Mouse (Mus musculus): ENCODE measurements at regions not wholly inside any gene's neighbourhood (a gene's known extent, or its start where the extent isn't known, plus 50 kb on each side); places are given as distances from the start of the nearest gene placed in this dataset.
A peak's percentile ranks its signal among the peaks of the same experiment; 100 is the strongest.

DNA sequence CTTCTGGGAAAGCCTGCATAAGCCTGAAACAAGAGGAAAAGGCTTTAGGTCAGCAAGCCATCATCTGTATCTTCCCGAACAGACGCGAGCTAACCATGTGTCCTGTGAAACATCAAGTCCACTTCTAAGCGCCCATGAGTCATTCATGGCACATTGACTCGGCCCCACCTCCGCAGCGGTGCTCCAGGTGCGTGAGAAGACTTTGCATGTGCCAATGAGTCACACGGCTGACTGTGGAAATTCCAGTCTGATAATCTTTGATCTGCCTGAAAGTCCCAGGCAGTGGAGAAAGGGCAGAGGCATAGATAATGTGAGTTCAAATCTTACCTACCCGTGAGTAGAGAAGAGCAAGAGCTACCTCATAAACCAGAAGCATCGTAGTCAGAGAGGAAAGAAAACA, 137.8 kb downstream of the Pfkfb3 start:
- DNase-seq (ENCODE audit: low read depth), result no peak

DNA sequence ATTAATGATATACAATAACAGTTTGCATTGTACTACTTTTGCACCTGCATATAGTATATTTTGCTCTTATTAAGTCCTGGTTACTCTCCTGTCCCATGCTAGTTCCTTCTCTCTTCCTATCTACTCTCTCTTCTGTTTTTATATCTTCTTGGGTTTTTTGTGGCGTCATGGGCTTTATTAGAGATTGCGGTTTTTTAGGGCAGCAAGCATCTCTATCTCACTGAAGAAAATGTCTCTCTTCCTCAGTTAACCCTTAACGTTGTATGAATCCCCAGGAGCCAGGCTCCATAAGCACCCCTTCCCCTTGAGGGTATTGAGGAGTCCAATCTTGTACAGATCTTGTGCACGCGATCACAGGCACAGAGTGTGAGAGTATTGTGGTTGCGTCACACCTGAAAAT, 141.4 kb downstream of the Pfkfb3 start:
- TF ChIP-seq POLR2A (IDR thresholded peaks at IDR 0.05; ENCODE audit: borderline replicate concordance, extremely low read depth, insufficient read depth, insufficient read length, poor library complexity, severe bottlenecking), result no peak
- TF ChIP-seq CTCF (IDR thresholded peaks at IDR 0.05; ENCODE audit: borderline replicate concordance, extremely low read depth, insufficient read depth, insufficient read length), result no peak

More for the DNA sequence above, 137.8 kb downstream of the Pfkfb3 start:
- TF ChIP-seq CTCF (IDR thresholded peaks at IDR 0.05; ENCODE audit: borderline replicate concordance, extremely low read depth, insufficient read depth, insufficient read length) (no peak), POLR2A (IDR thresholded peaks at IDR 0.05; ENCODE audit: borderline replicate concordance, extremely low read depth, insufficient read depth, insufficient read length, poor library complexity, severe bottlenecking) (no peak)

DNA sequence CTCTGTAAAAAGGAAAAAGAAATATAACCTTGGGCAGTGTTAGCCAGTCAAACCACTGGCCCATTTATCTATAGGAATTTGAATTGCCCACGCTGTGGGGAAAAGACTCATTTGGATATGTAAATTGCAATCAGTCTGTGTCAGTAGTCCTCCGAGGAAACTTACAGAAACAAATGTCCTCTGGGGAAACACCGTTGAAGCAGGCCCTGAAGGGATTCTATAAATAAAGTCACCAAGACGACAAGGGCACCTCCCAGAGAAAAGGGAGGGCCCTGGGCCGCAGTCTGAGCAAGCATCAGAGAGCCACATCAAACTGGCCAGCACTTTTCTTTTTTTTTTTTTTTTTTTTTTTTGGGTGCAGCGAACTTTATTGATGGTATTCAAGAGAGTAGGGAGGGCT, 145.4 kb downstream of the Pfkfb3 start:
- no peak for TF ChIP-seq POLR2A (IDR thresholded peaks at IDR 0.05; ENCODE audit: borderline replicate concordance, extremely low read depth, insufficient read depth, insufficient read length, poor library complexity, severe bottlenecking)
- TF ChIP-seq CTCF (IDR thresholded peaks at IDR 0.05; ENCODE audit: borderline replicate concordance, extremely low read depth, insufficient read depth, insufficient read length), result no peak
- DNase-seq (ENCODE audit: low read depth), result no peak

More for the DNA sequence above, 141.4 kb downstream of the Pfkfb3 start:
- DNase-seq (ENCODE audit: low read depth), result no peak

DNA sequence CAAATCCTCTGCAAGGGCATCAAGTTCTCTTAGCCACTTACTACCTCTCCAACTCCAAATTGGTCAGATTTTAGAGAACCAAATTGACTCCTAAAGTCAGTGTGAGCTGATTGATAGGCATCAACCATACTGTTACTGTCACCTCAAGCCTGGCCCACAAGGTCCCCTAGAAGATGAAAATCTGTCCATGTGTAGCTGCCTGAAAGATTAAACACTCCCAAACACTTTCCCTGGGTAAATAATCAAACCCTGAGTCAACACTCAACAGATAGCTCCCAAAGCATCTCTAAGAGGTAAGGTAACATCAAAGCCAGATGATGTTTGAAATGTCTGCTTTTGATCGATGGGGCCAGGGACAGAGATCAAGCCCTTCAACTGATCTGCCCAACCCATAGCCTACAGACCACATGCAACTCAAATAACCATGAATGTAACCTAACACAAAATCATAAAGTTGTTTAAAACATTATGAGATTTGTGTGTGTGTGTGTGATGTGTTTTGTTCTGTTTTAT, 147.7 kb downstream of the Pfkfb3 start:
- TF ChIP-seq CTCF (IDR thresholded peaks at IDR 0.05; ENCODE audit: borderline replicate concordance, extremely low read depth, insufficient read depth, insufficient read length), result no peak
- TF ChIP-seq POLR2A (IDR thresholded peaks at IDR 0.05; ENCODE audit: borderline replicate concordance, extremely low read depth, insufficient read depth, insufficient read length, poor library complexity, severe bottlenecking), result no peak
- no peak for DNase-seq (ENCODE audit: low read depth)

DNA sequence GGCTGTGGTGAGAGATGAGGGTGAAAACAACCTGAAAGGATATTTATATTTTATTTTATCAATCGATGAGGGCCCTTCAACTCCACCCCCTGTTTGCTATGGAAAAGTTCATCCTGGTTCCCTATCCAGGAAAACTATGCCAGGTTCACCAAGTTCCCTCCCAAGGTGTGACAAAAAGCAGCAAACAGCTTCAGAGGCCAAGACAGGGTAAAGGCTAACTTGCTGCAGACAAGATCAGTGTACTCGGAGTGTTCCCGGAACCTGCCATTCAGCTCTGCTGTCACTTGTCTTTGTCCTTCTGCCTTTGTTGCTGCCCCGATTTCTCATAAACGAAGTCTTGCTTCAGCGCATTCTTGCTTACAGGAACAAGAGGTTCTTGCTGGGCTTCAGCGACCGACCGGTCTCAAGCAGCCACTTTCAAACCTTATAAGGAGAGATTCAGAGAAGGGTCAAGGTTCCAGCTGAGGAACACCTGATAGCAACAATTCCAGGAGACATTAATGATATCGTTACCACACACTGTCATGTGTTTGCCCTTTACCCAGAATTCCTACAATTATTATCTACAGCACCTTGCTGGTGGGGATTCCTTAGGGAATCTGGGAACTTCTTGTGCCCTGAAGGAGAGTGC, 151.5 kb downstream of the Pfkfb3 start:
- no peak for TF ChIP-seq POLR2A (IDR thresholded peaks at IDR 0.05; ENCODE audit: borderline replicate concordance, extremely low read depth, insufficient read depth, insufficient read length, poor library complexity, severe bottlenecking)
- no peak for TF ChIP-seq CTCF (IDR thresholded peaks at IDR 0.05; ENCODE audit: borderline replicate concordance, extremely low read depth, insufficient read depth, insufficient read length)
- no peak for DNase-seq (ENCODE audit: low read depth)

DNA sequence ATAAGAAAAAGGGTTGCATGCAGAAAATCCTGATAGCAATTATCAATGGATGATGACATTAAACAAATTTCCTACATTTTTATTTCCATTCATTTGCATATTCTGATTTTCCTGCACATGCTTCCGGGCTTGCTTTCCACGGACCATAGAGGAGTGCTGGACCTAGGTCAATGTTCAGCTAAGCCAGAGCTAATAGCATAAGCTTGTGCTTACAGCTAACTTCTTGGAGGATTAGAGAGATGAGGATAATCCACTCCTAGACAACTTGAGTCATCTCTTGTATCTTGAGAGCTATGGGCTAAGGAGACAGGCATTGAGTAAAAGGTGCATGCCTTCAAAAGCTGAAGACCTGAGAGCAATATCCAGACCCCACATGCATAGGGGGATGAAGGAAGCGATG, 154.5 kb downstream of the Pfkfb3 start:
- DNase-seq (ENCODE audit: low read depth), result no peak
- TF ChIP-seq POLR2A (IDR thresholded peaks at IDR 0.05; ENCODE audit: borderline replicate concordance, extremely low read depth, insufficient read depth, insufficient read length, poor library complexity, severe bottlenecking) (no peak), CTCF (IDR thresholded peaks at IDR 0.05; ENCODE audit: borderline replicate concordance, extremely low read depth, insufficient read depth, insufficient read length) (no peak)

DNA sequence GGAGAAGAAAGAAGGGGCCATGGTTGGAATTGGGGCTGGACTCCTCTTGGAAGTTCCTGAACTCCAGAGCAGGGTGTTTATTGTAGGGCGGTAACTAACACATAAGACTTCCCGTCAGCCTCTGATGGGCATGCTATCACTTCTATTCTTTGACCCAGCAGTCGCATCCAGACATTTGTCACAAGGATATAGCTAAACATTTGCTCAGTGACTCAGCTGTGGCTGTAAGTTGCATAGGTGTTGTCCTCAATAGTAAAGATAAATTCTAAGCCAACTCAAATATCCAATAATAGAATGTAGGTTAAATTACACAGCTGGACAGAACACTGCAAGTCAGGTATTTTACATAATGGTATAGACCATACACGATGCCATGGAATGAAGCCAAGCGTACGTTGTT, 154.9 kb downstream of the Pfkfb3 start:
- no peak for TF ChIP-seq POLR2A (IDR thresholded peaks at IDR 0.05; ENCODE audit: borderline replicate concordance, extremely low read depth, insufficient read depth, insufficient read length, poor library complexity, severe bottlenecking)
- TF ChIP-seq CTCF (IDR thresholded peaks at IDR 0.05; ENCODE audit: borderline replicate concordance, extremely low read depth, insufficient read depth, insufficient read length), result no peak
- DNase-seq (ENCODE audit: low read depth), result no peak

DNA sequence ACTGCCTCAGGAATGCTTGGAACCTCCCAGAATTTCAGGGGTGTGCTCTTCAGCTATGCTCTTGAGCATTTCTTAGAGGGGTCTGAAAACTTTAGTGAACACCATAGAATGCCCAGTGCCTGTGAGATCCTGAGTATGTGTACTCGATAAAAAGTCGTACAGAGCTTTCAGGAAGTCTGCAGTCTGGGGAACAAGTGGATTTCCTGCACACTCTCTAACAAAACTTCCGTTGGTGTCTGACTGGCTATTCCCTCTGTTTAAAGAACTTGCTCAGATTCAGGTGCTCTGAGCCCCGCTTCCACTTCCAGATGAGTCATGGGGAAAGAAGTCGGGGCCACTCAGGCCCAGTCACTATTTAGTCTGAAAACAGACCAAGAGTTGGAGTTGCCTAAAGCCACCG, 155.5 kb downstream of the Pfkfb3 start:
- TF ChIP-seq CTCF (IDR thresholded peaks at IDR 0.05; ENCODE audit: borderline replicate concordance, extremely low read depth, insufficient read depth, insufficient read length), result no peak
- no peak for DNase-seq (ENCODE audit: low read depth)

DNA sequence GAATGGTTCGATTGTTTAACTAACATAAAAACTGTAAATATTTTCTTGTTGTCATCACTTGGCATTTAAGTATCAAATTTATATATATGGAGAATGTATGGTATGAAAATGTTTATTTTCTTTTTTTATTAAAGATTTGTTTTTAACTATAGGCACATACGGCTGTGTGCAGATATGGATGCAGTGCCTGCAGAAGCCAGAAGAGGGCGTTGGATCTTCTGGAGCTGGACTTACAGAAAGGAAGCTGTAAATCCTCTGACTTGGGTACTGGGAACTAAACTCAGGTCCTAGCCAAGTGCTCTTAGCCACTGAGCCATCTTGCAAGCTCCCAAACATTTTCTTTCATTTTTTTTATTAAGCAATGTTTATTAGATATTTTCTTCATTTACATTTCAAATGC, 157.0 kb downstream of the Pfkfb3 start:
- DNase-seq (ENCODE audit: low read depth), result no peak

DNA sequence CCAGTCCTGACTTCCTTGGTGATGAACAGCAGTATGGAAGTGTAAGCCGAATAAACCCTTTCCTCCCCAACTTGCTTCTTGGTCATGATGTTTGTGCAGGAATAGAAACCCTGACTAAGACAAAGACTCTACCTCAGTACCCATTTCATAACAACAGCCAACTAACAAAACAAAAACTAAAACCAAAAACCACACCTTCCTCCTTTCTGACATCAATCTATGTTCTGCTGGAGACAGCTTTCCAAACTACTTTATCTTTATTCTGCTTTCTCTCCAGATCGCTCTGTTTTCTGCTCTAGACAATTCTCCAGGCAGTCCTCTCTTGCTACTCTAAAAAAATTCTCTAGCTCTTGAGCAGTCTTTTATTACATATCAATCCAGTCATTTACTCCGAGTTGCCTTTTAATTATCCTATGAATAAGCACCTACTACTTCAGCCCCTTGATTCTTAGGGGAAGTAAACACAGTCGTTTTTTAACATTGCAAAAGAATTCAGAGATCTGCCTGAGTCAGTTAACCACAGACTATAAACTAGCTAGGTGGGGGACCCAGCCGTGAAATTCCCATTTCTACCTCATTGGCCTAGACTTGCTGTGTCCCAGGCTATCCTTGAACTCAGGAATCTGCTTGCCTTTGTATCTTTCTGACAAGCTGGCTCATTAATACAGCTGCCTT, 159.1 kb downstream of the Pfkfb3 start:
- TF ChIP-seq POLR2A (IDR thresholded peaks at IDR 0.05; ENCODE audit: borderline replicate concordance, extremely low read depth, insufficient read depth, insufficient read length, poor library complexity, severe bottlenecking), result no peak
- no peak for TF ChIP-seq CTCF (IDR thresholded peaks at IDR 0.05; ENCODE audit: borderline replicate concordance, extremely low read depth, insufficient read depth, insufficient read length)
- DNase-seq (ENCODE audit: low read depth), result no peak

More for the DNA sequence above, 157.0 kb downstream of the Pfkfb3 start:
- no peak for TF ChIP-seq POLR2A (IDR thresholded peaks at IDR 0.05; ENCODE audit: borderline replicate concordance, extremely low read depth, insufficient read depth, insufficient read length, poor library complexity, severe bottlenecking)
- TF ChIP-seq CTCF (IDR thresholded peaks at IDR 0.05; ENCODE audit: borderline replicate concordance, extremely low read depth, insufficient read depth, insufficient read length), result peak; percentile 13; the same call in 1 of the 2 replicates

DNA sequence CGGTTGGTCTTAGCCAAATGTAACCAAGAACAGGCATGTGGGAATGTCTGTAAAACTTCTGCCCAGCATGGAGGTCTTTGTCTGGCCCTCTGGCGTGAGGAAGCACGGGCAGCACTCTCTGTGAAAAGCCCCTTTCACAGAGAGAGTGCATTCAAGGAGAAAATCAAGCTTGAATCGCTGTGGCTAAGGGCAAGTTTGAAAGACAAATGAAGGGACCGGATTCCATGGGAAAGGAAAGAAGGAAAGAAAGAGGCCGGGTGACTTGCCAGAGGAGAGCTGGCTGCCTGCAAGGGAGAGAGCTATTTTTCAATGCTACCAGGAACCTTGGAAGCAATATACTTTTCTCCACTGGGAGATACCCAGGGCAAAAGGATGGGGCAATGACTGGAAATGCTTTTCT, 162.2 kb downstream of the Pfkfb3 start:
- peak; percentile 94 for DNase-seq (ENCODE audit: low read depth)

More for the DNA sequence above, 162.2 kb downstream of the Pfkfb3 start:
- TF ChIP-seq POLR2A (IDR thresholded peaks at IDR 0.05; ENCODE audit: borderline replicate concordance, extremely low read depth, insufficient read depth, insufficient read length, poor library complexity, severe bottlenecking) (no peak), CTCF (IDR thresholded peaks at IDR 0.05; ENCODE audit: borderline replicate concordance, extremely low read depth, insufficient read depth, insufficient read length) (no peak)
